Mouse (Mus musculus) neural tube, embryonic 14.5 days (tissue): ENCODE data around the gene Atp5s. TPM values are rescaled to one million over a fixed set of nuclear protein-coding genes. Genes with fewer than 3 reads are reported as not detected.

ENCODE experiments used
- ATAC-seq: fragments of 200-750 bp; cut with Nextera tagmentation; 2 replicates; pipeline ENCODE4 v1.8.0; 2017; ENCODE audit warnings: low read depth, mild to moderate bottlenecking, moderate TSS enrichment, moderate library complexity
- H3K27ac ChIP-seq: fragments of 300-500 bp; sonication (generic); 2 replicates; pipeline ENCODE4 v1.5.1; 2014; ENCODE audit warnings: low read depth, mild to moderate bottlenecking, control low read depth, low read length, moderate library complexity, mixed read lengths
- H3K27me3 ChIP-seq: fragments of 300-500 bp; sonication (generic); 2 replicates; pipeline ENCODE4 v1.6.1; 2014; ENCODE audit warnings: low read length; ENCODE audit not compliant: control insufficient read depth, insufficient read depth
- H3K36me3 ChIP-seq: fragments of 300-500 bp; sonication (generic); 2 replicates; pipeline ENCODE4 v1.6.1; 2014; ENCODE audit warnings: low read length, mixed read lengths; ENCODE audit not compliant: control insufficient read depth, insufficient read depth
- H3K4me1 ChIP-seq: fragments of 300-500 bp; sonication (generic); 2 replicates; pipeline ENCODE4 v1.6.1; 2014; ENCODE audit warnings: low read length; ENCODE audit not compliant: control insufficient read depth, insufficient read depth
- H3K4me2 ChIP-seq: fragments of 300-500 bp; sonication (generic); 2 replicates; pipeline ENCODE4 v1.6.1; 2014; ENCODE audit warnings: mild to moderate bottlenecking, low read depth, low read length, control low read depth
- H3K4me3 ChIP-seq: fragments of 300-500 bp; sonication (generic); 2 replicates; pipeline ENCODE4 v1.5.1; 2014; ENCODE audit warnings: low read depth, low read length, control low read depth, mixed read lengths
- H3K9ac ChIP-seq: fragments of 300-500 bp; sonication (generic); replicated peaks from 2 replicates; pipeline ENCODE4 v1.6.1; 2014; ENCODE audit warnings: low read depth, mild to moderate bottlenecking, control low read depth, low read length, mixed read lengths
- H3K9me3 ChIP-seq: fragments of 300-500 bp; sonication (generic); 2 replicates; pipeline ENCODE4 v1.6.1; 2016; ENCODE audit warnings: low read length; ENCODE audit not compliant: control insufficient read depth
- WGBS: fragments of 180-500 bp; shearing (Covaris S2); extraction: QIAGEN DNeasy Blood & Tissue Kit; methylation state at CpG from one replicate; pipeline ENCODE4 v1.1.7; 2014; 5-methylcytosine and 5-hydroxymethylcytosine counted together
- polyA plus RNA-seq: library from polyadenylated mRNA; unstranded; fragments of >200 nt; fragmentation: Nextera tagmentation; extraction: Ambion mirVana; gene quantifications from 2 replicates; pipeline ENCODE4 v1.2.1, GENCODE M21; 2014

Atp5s gene
- polyA plus RNA-seq, 1 experiment from 2014 or later: 44.9 TPM

DNA sequence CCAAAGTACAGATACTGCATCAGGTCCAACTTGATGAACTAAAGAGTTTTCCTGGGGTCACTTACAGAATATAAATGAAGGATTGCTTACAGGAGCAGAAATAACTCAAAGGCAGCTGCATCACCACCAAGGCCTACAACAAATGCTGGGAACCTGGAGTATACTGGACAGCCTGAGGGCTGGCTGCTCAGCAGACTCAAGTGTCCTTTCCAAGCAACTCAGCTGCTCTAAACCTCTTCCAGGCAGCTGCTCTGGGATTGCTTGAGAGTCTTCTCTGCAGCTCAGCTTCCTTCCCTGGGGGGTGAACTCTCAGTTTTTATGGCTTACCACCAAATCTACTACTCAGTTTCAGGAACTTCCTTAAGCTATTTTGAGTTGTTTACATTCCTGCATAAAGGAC lies 35.7 kb upstream of the Atp5s start:
- no peak for ATAC-seq
- Histone ChIP-seq H3K36me3 (no peaks in the 10 kb centered on the region), H3K4me2 (no peak overlapping the region), H3K9ac (no peak overlapping the region), H3K4me3 (no peak overlapping the region), H3K27me3 (no peaks in the 10 kb centered on the region), H3K4me1 (no peaks in the 10 kb centered on the region), H3K27ac (no peak overlapping the region), H3K9me3 (no peaks in the 10 kb centered on the region)

- WGBS: 96% methylated on average over 4 of the region's 4 CpGs
- no peak overlapping the region for H3K27ac ChIP-seq
- no peaks in the 10 kb centered on the region for H3K36me3 ChIP-seq
- H3K4me2 ChIP-seq: no peak overlapping the region
- H3K27me3 ChIP-seq: no peaks in the 10 kb centered on the region
- H3K9me3 ChIP-seq: no peaks in the 10 kb centered on the region
- no peak overlapping the region for H3K9ac ChIP-seq
- no peak for ATAC-seq
- no peaks in the 10 kb centered on the region for H3K4me1 ChIP-seq
- H3K4me3 ChIP-seq: no peak overlapping the region
Observed at GRCm38 (mm10) chr12:69690714-69691113, 34.0 kb upstream of the Atp5s start.

- H3K27ac ChIP-seq: no peak overlapping the region
- H3K4me1 ChIP-seq: no peaks in the 10 kb centered on the region
- no peak overlapping the region for H3K4me2 ChIP-seq
- no peaks in the 10 kb centered on the region for H3K27me3 ChIP-seq
- H3K9me3 ChIP-seq: no peaks in the 10 kb centered on the region
- no peaks in the 10 kb centered on the region for H3K36me3 ChIP-seq
- no peak for ATAC-seq
- WGBS: 85% methylated on average over 17 of the region's 17 CpGs
- H3K4me3 ChIP-seq: no peak overlapping the region
- H3K9ac ChIP-seq: no peak overlapping the region
Observed at GRCm38 (mm10) chr12:69693471-69693870, 31.3 kb upstream of the Atp5s start.

DNA sequence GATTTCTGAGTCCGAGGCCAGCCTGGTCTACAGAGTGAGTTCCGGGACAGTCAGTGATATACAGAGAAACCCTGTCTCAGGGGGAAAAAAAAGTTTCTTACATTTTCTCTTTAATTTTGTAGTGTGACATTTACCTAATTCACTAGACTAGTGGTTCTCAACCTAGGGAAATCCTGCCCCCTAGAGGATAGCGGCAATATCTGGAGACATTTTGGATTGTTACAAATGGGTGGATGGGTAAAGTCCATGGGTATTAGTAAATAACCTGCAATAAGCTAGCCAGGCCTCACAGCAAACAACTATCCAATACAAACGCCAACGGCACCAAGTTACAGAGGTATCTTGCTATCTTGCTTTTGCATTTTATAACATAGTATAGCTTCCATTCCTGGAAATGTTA lies 28.0 kb upstream of the Atp5s start:
- Histone ChIP-seq H3K36me3 (no peaks in the 10 kb centered on the region), H3K4me2 (no peak overlapping the region), H3K27ac (no peak overlapping the region), H3K4me1 (no peaks in the 10 kb centered on the region), H3K9me3 (no peaks in the 10 kb centered on the region), H3K4me3 (no peak overlapping the region), H3K27me3 (no peaks in the 10 kb centered on the region), H3K9ac (no peak overlapping the region)
- no peak for ATAC-seq
- 82% methylated on average over 5 of the region's 5 CpGs for WGBS

- ATAC-seq: no peak
- H3K4me3 ChIP-seq: no peak overlapping the region
- H3K27me3 ChIP-seq: no peaks in the 10 kb centered on the region
- no peak overlapping the region for H3K9ac ChIP-seq
- H3K4me2 ChIP-seq: no peak overlapping the region
- H3K36me3 ChIP-seq: no peaks in the 10 kb centered on the region
- H3K27ac ChIP-seq: no peak overlapping the region
- H3K9me3 ChIP-seq: no peaks in the 10 kb centered on the region
- 84% methylated on average over 6 of the region's 6 CpGs for WGBS
- no peaks in the 10 kb centered on the region for H3K4me1 ChIP-seq
Observed at GRCm38 (mm10) chr12:69698352-69698751, 26.4 kb upstream of the Atp5s start.

DNA sequence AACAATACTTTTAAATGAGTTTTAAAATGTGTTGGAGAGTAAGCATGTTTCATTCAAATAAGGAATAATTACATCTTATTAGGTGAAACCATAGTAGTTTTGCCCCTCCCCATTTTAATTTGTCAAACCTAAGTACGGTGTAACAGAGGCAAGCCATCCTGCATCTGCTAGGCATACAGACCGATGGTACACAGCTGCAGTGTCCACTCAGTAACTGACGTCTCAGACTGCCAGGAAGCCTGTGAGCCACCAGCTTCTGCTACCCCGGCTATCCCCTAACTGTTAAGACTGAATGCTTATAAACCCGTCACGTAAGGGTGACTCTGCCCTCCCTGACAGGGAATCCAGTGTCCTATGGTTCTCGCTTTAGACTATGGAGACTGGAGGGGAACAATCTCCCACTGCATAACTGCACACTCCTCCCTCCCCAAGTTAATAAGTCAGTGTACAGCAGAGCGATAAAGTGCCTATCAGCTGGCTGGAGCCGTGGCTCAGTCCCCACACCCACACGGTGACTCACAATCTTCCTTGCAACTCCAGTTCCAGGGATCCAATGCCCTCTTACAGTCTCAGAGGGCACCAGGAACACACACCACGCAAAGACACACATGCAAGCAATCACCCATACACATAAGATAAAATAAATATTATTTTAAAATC lies 19.8 kb upstream of the Atp5s start:
- H3K36me3 ChIP-seq: no peaks in the 10 kb centered on the region
- WGBS: 93% methylated on average over 11 of the region's 11 CpGs
- H3K27ac ChIP-seq: no peak overlapping the region
- H3K9me3 ChIP-seq: no peaks in the 10 kb centered on the region
- H3K4me2 ChIP-seq: no peak overlapping the region
- H3K4me1 ChIP-seq: no peaks in the 10 kb centered on the region
- ATAC-seq: no peak
- H3K4me3 ChIP-seq: no peak overlapping the region
- no peaks in the 10 kb centered on the region for H3K27me3 ChIP-seq
- no peak overlapping the region for H3K9ac ChIP-seq

GRCm38 (mm10) chr12:69713628-69714027 lies 11.1 kb upstream of the Atp5s start:
- no peaks in the 10 kb centered on the region for H3K4me1 ChIP-seq
- H3K27me3 ChIP-seq: no peaks in the 10 kb centered on the region
- no peak overlapping the region for H3K4me2 ChIP-seq
- no peak overlapping the region for H3K4me3 ChIP-seq
- no peak overlapping the region for H3K9ac ChIP-seq
- no peaks in the 10 kb centered on the region for H3K36me3 ChIP-seq
- H3K27ac ChIP-seq: no peak overlapping the region
- ATAC-seq: no peak
- H3K9me3 ChIP-seq: no peaks in the 10 kb centered on the region; the same call in 1 of the 2 replicates

- WGBS: 92% methylated on average over 3 of the region's 3 CpGs
- no peak overlapping the region for H3K9ac ChIP-seq
- no peaks in the 10 kb centered on the region for H3K9me3 ChIP-seq
- H3K27ac ChIP-seq: no peak overlapping the region
- no peak for ATAC-seq
- no peak overlapping the region for H3K4me3 ChIP-seq
- no peak overlapping the region for H3K4me2 ChIP-seq
- H3K36me3 ChIP-seq: no peaks in the 10 kb centered on the region
- peaks cover 7% of the 10 kb centered on the region; the same call in 1 of the 2 replicates for H3K4me1 ChIP-seq
- H3K27me3 ChIP-seq: no peaks in the 10 kb centered on the region
Observed at GRCm38 (mm10) chr12:69722857-69723256, 1.9 kb upstream of the Atp5s start.

DNA sequence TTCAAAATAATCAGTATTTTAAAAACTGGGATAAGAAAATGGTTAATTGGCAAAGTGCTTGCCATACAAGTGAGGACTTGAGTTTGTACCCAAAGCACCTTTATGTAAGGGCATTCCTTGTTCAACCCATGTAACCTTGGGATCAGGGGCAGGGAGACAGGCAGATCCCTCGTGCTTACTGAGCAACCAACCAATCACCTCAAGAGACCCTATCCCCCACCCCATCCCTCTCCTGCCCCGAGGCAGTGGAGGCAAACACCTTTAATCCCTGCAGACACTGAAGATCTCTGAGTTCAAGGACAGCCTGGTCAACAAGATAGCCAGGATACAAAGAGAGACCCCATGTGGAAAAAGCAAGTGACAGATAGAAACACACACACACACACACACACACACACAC lies 1.4 kb upstream of the Atp5s start:
- Histone ChIP-seq H3K36me3 (no peaks in the 10 kb centered on the region), H3K4me1 (peaks cover 7% of the 10 kb centered on the region; the same call in 1 of the 2 replicates), H3K27me3 (no peaks in the 10 kb centered on the region), H3K4me2 (peak overlapping the region; percentile 72; the same call in 1 of the 2 replicates), H3K27ac (no peak overlapping the region), H3K9me3 (no peaks in the 10 kb centered on the region), H3K9ac (no peak overlapping the region), H3K4me3 (no peak overlapping the region)
- 75% methylated on average over 2 of the region's 2 CpGs for WGBS
- ATAC-seq: no peak
